Mouse (Mus musculus) T-helper 1 cell (primary cell): ENCODE results near the gene Gfod2.

Experiments
- in situ Hi-C: fragments of 300-600 bp; cut with MboI, MseI; formaldehyde crosslinking; loops from one replicate; pipeline ENCODE4 v1.15.1; 2025; ENCODE audit warnings: high pct_unique_total_duplicates

The Gfod2 gene

GRCm38 (mm10) chr8:105704146-105704812 lies 54.2 kb downstream of the Gfod2 start:
- in situ Hi-C loops: no loop called here

DNA sequence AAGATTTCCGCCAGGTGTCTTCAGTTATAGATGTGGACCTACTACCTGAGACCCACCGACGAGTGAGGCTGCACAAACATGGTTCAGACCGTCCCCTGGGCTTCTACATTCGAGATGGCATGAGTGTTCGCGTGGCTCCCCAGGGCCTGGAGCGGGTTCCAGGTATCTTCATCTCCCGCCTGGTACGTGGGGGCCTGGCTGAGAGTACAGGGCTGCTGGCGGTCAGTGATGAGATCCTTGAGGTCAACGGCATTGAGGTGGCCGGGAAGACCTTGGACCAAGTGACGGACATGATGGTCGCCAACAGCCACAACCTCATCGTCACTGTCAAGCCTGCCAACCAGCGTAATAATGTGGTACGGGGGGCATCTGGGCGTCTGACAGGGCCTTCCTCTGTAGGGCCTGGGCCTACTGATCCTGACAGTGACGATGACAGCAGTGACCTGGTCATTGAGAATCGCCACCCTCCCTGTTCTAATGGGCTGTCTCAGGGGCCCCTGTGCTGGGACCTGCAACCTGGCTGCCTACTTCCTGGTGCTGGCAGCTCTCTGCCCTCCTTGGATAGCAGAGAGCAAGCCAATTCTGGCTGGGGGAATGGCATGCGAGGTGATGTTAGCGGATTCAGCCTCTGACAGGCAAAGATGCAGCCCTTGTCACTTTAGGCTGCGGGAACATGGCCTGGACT lies 55.6 kb downstream of the Gfod2 start:
- in situ Hi-C loops: no loop called here

GRCm38 (mm10) chr8:105702001-105702401 lies 56.5 kb downstream of the Gfod2 start:
- in situ Hi-C loops: no loop called here

- in situ Hi-C loops: no loop called here
Measured at GRCm38 (mm10) chr8:105700966-105701824, 57.3 kb downstream of the Gfod2 start, which contains the start of the genes Acd and Pard6a. TSS of gene Acd (minus strand) at chr8:105701102. TSS of gene Pard6a (plus strand) at chr8:105701148.

GRCm38 (mm10) chr8:105700566-105700965 lies 57.9 kb downstream of the Gfod2 start:
- in situ Hi-C loops: no loop called here

GRCm38 (mm10) chr8:105699488-105700215 lies 58.8 kb downstream of the Gfod2 start:
- in situ Hi-C loops: no loop called here

DNA sequence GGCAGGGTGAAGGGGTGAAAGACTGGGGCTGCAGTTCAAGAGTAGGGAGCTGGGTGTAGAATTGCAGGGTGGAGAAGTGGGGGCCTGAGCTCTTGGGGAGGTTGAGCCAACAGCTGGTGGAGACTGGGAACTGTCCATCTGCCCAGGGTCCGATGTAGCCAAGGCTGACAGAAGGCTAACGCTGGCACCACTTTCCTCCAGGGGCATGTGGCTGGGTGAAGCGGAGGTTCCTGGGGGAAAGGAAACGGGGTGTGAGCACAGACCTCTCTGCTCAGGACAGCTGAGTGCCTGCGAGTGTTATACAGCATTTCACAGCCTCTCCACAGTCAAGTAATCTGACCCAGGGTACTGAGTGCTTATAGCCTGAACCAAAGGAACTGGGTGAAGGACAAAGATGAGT lies 59.7 kb downstream of the Gfod2 start:
- in situ Hi-C loops: no loop called here

- in situ Hi-C loops: no loop called here
Measured at GRCm38 (mm10) chr8:105697196-105697780, 61.2 kb downstream of the Gfod2 start.

- in situ Hi-C loops: no loop called here
Measured at GRCm38 (mm10) chr8:105695080-105695780, 63.2 kb downstream of the Gfod2 start.

- in situ Hi-C loops: no loop called here
Measured at GRCm38 (mm10) chr8:105694051-105694799, 64.2 kb downstream of the Gfod2 start.

DNA sequence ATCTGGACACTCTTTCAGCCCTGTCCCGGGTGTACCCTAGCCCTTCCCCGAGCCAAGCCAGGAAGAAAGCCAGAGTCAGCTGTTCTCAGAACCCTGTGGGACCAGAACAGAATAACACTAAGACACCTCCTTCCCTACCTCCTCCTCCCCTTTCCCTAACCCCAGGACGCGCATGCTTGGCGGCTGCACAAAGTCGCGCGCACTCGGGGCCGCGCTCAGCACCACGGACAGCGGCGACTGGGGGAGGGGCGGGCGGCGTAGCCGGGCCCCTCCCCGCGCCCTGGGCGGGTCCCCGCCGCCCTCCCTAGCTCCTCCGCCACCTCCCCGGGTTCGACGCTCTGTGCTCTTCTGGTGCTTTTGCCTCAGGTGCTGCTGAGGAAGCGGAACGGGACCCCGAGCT lies 64.8 kb downstream of the Gfod2 start:
- in situ Hi-C loops: no loop called here

- in situ Hi-C loops: no loop called here
Measured at GRCm38 (mm10) chr8:105692449-105693182, 65.8 kb downstream of the Gfod2 start.

DNA sequence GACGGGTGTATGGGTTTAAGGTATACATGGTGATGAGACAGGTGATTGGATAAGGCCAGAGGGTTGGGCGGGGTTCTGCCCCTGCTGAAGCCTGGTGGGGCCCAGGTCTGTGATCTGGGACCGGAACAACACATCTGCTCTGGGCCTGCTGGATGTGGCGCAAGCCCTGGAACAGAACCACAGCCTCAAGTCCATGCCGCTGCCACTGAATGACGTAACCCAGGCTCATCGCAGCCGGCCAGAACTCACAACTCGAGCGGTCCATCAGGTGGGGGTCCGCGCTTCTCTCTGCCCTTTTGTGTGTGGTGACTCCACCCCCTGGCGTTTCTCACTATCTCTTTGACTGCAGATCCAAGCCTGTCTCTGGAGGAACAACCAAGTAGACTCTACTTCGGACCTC lies 67.5 kb downstream of the Gfod2 start:
- in situ Hi-C loops: no loop called here

DNA sequence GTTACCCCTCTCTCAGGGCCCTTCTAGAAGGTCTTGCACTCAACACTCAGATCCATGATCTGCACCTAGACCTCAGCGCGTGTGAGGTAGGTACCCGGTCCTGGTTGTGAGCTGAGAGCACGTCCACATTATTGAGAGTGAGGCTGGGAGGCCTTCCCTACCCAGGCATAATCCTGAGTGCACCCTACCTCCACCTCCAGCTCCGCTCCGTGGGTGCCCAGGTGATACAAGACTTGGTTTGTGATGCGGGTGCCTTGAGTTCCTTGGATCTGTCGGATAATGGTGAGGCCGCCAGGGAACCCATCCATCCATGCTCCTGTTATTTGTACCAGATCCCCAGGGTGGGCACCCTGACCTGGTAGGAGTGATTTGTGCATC lies 68.5 kb downstream of the Gfod2 start:
- in situ Hi-C loops: loop anchor here (5.0 kb wide), 1 partner anchor 73 kb away; no protein-coding TSS in a partner anchor

DNA sequence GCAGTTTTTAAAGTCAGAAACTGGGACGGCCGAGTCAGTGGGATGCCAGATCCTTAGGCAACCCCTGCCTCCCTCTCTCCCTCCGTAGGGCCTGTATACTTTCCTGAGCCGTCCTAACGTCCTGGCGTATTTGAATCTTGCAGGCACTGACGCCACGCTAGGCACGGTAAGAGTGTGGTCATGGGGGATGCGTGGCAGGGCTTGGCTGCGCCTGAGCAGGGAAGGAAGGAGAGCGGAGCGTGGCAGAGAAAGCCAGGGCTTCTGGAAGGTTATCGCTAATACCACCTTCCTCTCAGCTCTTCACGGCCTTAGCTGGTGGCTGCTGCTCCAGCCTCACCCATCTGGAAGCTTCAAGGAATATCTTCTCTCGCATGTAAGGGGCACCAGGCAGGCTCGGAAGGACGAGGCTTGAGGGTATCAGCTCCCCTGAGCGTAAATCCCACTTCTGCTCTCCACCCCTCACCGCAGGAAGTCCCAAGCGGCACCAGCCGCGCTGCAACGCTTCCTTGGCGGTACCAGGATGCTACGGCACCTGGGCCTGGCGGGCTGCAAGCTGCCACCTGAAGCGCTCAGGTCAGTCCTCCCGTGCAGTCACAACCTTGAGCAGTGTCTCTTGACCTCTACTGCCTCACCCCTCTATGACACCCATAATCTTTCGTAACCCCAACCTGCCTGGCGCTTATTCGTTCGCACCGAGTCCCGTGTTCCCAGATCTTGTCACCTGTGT lies 69.0 kb downstream of the Gfod2 start:
- in situ Hi-C loops: loop anchor here (5.0 kb wide), 1 partner anchor 72 kb away; no protein-coding TSS in a partner anchor

DNA sequence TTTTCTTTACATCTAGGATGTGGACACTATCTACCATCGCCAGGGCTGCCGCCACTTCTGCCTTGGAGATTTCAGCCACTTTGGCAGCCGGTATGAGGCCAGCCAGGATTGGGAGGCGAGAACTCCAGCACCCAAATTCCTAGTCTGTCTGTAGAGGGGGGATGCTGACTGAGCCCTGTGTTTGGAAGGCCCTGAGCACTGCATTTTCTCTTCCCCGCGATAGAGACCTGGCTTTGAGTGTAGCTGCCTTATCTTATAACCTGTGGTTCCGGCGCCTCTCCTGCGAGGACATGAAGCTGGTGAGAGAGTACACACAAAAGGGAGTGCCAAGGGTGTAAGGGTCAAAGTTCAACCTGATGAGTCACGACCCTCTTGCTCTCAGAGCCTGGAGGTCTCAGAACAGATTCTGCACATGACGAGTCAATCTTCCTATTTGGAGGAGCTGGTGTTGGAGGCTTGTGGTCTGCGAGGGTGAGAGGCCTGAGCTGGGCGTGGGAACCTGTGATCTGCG lies 70.2 kb downstream of the Gfod2 start:
- in situ Hi-C loops: loop anchor here (5.0 kb wide), 1 partner anchor 71 kb away; no protein-coding TSS in a partner anchor

DNA sequence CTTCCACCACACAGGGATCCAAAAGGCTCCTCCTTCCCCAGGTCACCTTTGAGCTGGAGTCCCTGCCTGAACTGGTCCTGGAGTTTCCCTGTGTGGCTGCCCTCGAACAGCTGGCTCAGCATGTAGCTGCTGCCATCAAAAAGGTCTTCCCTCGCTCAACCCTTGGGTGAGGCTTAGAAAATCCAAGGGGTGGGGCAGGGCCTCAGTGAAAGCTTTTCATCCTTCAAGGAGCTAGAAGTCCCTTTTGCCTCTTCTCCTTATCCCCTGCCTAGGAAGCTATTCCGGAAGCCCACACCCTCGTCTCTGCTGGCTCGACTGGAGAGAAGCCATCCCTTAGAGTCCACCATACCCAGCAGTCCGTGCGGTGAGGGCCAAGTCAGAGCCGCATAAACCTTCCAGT lies 71.0 kb downstream of the Gfod2 start:
- in situ Hi-C loops: loop anchor here (5.0 kb wide), 1 partner anchor 70 kb away; no protein-coding TSS in a partner anchor

- in situ Hi-C loops: loop anchor here (5.0 kb wide), 1 partner anchor 69 kb away; no protein-coding TSS in a partner anchor
Measured at GRCm38 (mm10) chr8:105686551-105686950, 71.9 kb downstream of the Gfod2 start.
